Mouse (Mus musculus): ENCODE results near the gene Rab7b. TPM values are rescaled to one million over a fixed set of nuclear protein-coding genes. Genes with fewer than 3 reads are reported as not detected.
A peak's percentile ranks its signal among the peaks of the same experiment; 100 is the strongest.

Gene Rab7b
- total and polyA plus RNA-seq, 2 experiments from 2014 or later, result 0.29 to 1.9 TPM

DNA sequence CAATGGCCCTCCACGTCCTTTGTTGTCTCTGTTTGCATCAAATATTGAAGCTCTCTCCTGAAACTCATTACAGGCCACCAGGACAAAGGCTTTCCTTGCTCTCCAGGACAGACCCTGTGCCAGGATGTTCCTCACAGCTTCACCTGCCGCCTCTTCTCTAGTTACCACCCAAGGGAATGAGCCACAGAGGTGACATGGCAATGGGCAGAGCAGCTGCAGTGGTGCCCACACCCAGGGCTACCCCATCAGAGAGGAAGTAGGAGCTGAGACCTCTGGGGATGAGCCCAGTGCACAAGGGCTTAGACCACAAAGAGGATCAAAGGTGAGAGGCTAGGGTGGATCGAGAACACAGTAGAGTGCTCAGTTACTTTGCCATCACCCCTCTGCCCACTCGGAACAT lies 35.1 kb downstream of the Rab7b start:
- no peak for TF ChIP-seq CTCF (IDR thresholded peaks at IDR 0.05; ENCODE audit: low read depth)
- WGBS, result 47% methylated on average over 4 of the region's 4 CpGs
- Histone ChIP-seq H3K4me3 (ENCODE audit: low read depth, low read length) (no peak overlapping the region), H3K27ac (ENCODE audit: low read depth, low read length) (no peak overlapping the region), H3K4me1 (ENCODE audit: insufficient read depth) (no peaks in the 10 kb centered on the region), H3K36me3 (ENCODE audit: insufficient read depth) (no peaks in the 10 kb centered on the region), H3K4me2 (ENCODE audit: low read depth) (no peak overlapping the region), H3K9ac (no peak overlapping the region), H3K9me3 (ENCODE audit: low read length) (no peaks in the 10 kb centered on the region), H3K27me3 (ENCODE audit: insufficient read depth, low read length) (no peaks in the 10 kb centered on the region)
- no peak for DNase-seq
- no peak for ATAC-seq

DNA sequence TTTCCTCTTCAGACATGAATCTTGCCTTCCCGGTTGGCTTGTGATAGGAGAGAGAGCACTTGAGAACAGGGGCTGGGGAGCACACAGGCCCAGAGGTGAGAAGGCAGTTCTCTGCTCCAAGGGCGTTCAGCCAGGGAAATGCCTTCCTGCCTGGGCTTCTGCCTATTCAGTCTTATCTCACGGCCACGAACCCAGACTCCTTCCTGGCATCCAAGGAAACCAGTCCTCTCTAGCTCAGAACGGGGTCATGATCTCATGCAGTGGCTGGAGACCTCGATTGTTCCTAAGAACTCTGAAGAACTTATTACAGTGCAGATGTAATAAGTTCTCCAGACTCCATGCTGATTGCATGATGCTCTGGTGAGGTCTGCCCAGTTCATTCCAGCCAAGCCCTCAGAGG lies 38.1 kb downstream of the Rab7b start:
- ATAC-seq (no peak), DNase-seq (no peak)
- Histone ChIP-seq H3K27me3 (ENCODE audit: insufficient read depth, low read length) (no peaks in the 10 kb centered on the region), H3K9me3 (ENCODE audit: low read length) (no peaks in the 10 kb centered on the region), H3K4me3 (ENCODE audit: low read depth, low read length) (no peak overlapping the region), H3K4me2 (ENCODE audit: low read depth) (no peak overlapping the region), H3K36me3 (ENCODE audit: insufficient read depth) (no peaks in the 10 kb centered on the region), H3K9ac (no peak overlapping the region), H3K4me1 (ENCODE audit: insufficient read depth) (no peaks in the 10 kb centered on the region), H3K27ac (ENCODE audit: low read depth, low read length) (no peak overlapping the region)
- 79% methylated on average over 6 of the region's 6 CpGs for WGBS
- TF ChIP-seq CTCF (IDR thresholded peaks at IDR 0.05; ENCODE audit: low read depth), result no peak

DNA sequence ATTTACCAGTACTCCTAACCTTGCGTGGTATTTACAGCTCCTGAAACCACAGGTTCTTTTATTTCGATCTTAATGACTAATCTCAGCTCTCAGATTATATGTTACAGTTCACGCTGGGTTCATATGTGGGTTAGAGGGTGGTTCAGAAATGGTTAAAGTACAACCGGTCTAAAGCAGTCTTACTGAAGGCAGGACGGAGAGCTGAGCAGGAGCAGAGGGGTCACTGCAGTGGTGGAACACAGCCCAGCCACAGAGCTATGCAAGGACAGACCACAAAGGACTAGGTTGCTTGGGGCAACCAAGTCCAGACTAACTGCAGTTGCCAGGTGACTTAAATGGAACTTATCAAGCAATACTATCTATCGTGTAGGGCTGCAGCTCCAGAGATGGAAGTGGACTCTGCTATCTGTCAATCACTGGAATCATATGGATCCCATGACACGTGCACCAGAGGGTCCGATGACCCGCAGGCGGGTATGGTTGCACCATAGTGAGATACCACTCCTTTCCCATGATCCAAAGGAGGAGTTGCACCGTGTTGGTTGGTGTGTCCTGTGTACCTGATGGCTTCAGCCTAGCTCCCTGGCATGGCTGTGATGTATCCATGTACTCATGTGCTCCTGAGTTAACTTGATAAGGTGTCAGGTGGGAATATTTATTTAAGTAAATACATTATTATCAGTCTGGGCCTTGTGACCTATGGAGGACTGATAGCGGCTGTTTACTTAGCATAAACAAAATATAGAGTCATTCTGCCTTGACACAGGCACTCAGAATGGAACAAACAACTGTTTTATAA lies 42.3 kb downstream of the Rab7b start:
- Histone ChIP-seq H3K27ac (ENCODE audit: low read depth, low read length) (no peak overlapping the region), H3K9me3 (ENCODE audit: low read length) (no peaks in the 10 kb centered on the region), H3K9ac (no peak overlapping the region), H3K4me1 (ENCODE audit: insufficient read depth) (no peaks in the 10 kb centered on the region), H3K4me3 (ENCODE audit: low read depth, low read length) (no peak overlapping the region), H3K27me3 (ENCODE audit: insufficient read depth, low read length) (no peaks in the 10 kb centered on the region), H3K4me2 (ENCODE audit: low read depth) (no peak overlapping the region), H3K36me3 (ENCODE audit: insufficient read depth) (no peaks in the 10 kb centered on the region)
- ATAC-seq, result 0 out of 2 replicates have a peak, but pooled peaks have one; percentile 34
- no peak for TF ChIP-seq CTCF (IDR thresholded peaks at IDR 0.05; ENCODE audit: low read depth)
- DNase-seq, result no peak
- 89% methylated on average over 12 of the region's 12 CpGs for WGBS

DNA sequence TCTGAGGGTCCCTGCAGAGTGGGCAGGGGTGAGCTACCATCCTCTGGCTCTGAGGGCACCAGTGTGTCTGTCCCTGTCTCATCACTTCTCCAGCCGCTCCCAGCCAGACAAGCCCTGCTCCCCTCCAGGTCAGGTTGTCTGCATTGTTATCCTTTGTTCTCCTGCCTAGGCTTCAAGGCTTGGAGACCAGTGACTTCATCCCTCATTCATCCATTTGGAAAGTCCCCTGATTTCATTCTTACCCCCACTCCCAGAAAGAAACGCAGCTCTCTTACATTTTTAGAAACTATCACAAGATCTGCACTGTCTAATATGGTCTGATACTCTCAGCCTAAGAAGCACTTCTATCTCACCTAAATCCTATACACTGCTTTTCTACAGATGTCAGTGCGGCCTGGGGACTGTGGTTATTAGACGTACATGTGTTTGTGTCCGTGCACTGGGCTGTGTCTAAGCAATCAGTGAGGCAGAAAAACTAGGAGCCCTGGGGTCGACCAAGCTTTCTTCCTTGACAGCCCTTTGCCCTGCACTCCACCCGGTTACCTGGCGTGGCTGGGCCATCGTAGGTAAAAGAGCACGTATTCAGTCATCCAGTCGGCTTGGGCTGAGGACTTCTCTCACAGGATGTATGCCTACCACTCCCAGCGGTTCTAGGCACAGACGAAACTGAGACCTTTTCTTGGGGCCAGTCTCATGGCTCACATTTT lies 45.1 kb downstream of the Rab7b start:
- H3K4me1 ChIP-seq (ENCODE audit: insufficient read depth), result 0 out of 2 replicates have a peak, but pooled peaks cover 7% of the 10 kb centered on the region
- H3K4me3 ChIP-seq (ENCODE audit: low read depth, low read length), result no peak overlapping the region
- no peaks in the 10 kb centered on the region for H3K27me3 ChIP-seq (ENCODE audit: insufficient read depth, low read length)
- H3K36me3 ChIP-seq (ENCODE audit: insufficient read depth), result no peaks in the 10 kb centered on the region
- TF ChIP-seq CTCF (IDR thresholded peaks at IDR 0.05; ENCODE audit: low read depth), result no peak
- DNase-seq, result no peak
- no peak overlapping the region for H3K4me2 ChIP-seq (ENCODE audit: low read depth)
- H3K9me3 ChIP-seq (ENCODE audit: low read length), result no peaks in the 10 kb centered on the region
- no peak overlapping the region for H3K27ac ChIP-seq (ENCODE audit: low read depth, low read length)
- no peak overlapping the region for H3K9ac ChIP-seq
- WGBS, result 46% methylated on average over 13 of the region's 13 CpGs
- ATAC-seq, result no peak

DNA sequence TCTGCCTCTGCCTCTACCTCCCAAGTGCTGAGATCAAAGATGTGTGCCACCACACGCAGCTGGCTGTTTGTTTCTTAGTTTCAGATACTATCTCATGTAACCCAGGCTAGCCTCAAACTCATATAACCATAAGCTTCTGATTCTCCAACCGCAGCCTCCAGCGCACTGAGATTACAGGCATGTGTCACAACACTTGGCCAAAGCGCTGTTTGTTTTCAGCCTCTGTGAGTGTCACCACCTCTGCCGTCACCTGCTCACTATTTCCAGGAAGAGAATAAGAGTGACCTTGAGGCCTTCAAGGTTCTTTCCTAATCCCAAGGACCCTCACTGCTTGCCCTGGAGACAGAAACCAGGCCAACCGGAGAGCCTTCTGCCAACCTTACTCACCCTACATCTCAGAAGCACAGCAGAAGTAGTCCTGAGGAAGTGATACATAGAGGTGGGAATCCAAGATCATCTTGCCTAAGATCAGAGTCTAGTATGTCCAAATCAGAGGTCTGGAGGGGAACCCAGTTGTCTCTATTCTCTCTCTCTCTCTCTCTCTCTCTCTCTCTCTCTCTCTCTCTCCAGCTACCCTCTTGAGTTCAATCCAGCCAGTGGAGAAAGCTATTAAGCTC lies 46.3 kb downstream of the Rab7b start:
- ATAC-seq (no peak), DNase-seq (no peak)
- Histone ChIP-seq H3K27me3 (ENCODE audit: insufficient read depth, low read length) (no peaks in the 10 kb centered on the region), H3K36me3 (ENCODE audit: insufficient read depth) (no peaks in the 10 kb centered on the region), H3K4me1 (ENCODE audit: insufficient read depth) (0 out of 2 replicates have a peak, but pooled peaks cover 7% of the 10 kb centered on the region), H3K4me3 (ENCODE audit: low read depth, low read length) (no peak overlapping the region), H3K9me3 (ENCODE audit: low read length) (no peaks in the 10 kb centered on the region), H3K4me2 (ENCODE audit: low read depth) (no peak overlapping the region), H3K27ac (ENCODE audit: low read depth, low read length) (no peak overlapping the region), H3K9ac (no peak overlapping the region)
- WGBS, result 97% methylated on average over 6 of the region's 6 CpGs
- no peak for TF ChIP-seq CTCF (IDR thresholded peaks at IDR 0.05; ENCODE audit: low read depth)

DNA sequence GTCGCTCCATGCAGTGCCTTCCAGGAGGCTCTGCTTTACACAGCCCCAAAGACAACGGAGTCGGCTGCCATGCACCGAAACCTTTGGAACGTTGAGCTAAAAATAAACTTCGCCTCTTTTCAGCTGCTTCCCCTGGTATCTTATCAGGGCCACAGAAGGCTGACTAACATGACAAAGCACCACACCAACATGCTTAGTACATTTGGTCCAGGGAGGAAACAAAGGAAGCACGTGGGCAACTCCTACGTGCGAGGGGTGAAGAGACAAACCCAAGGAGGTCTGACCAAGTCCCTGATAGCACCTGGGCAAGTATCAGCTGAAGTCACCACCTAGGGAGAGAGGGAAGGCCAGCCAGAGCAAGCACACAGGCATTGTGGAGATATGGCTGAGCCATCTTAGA lies 48.0 kb downstream of the Rab7b start:
- no peak overlapping the region for H3K9ac ChIP-seq
- H3K27ac ChIP-seq (ENCODE audit: low read depth, low read length), result no peak overlapping the region
- 90% methylated on average over 9 of the region's 9 CpGs for WGBS
- no peak overlapping the region for H3K4me2 ChIP-seq (ENCODE audit: low read depth)
- no peak overlapping the region for H3K4me3 ChIP-seq (ENCODE audit: low read depth, low read length)
- 0 out of 2 replicates have a peak, but pooled peaks cover 7% of the 10 kb centered on the region for H3K4me1 ChIP-seq (ENCODE audit: insufficient read depth)
- H3K9me3 ChIP-seq (ENCODE audit: low read length), result no peaks in the 10 kb centered on the region
- H3K36me3 ChIP-seq (ENCODE audit: insufficient read depth), result no peaks in the 10 kb centered on the region
- no peak for TF ChIP-seq CTCF (IDR thresholded peaks at IDR 0.05; ENCODE audit: low read depth)
- H3K27me3 ChIP-seq (ENCODE audit: insufficient read depth, low read length), result no peaks in the 10 kb centered on the region
- ATAC-seq, result no peak
- DNase-seq, result no peak
